Mouse (Mus musculus): Measurements from ENCODE around the gene Prkd3. TPM values are rescaled to one million over a fixed set of nuclear protein-coding genes. Genes with fewer than 3 reads are reported as not detected.

The Prkd3 gene
- polyA plus RNA-seq, 1 experiment from 2014 or later = 24.1 TPM

GRCm38 (mm10) chr17:78983736-78984135, 36.9 kb downstream of the Prkd3 start:
- Histone ChIP-seq H3K4me1 (ENCODE audit: insufficient read depth, low read depth, low read length) (peaks cover 2% of the 10 kb centered on the region; the same call in 1 of the 2 replicates), H3K4me2 (replicated peaks; ENCODE audit: low read depth, low read length) (no peak overlapping the region), H3K36me3 (ENCODE audit: insufficient read depth, low read length) (peaks cover 11% of the 10 kb centered on the region; the same call in 1 of the 2 replicates), H3K4me3 (ENCODE audit: low read depth, low read length) (no peak overlapping the region), H3K9me3 (ENCODE audit: low read length) (no peaks in the 10 kb centered on the region), H3K9ac (replicated peaks; ENCODE audit: low read depth) (no peak overlapping the region), H3K27ac (ENCODE audit: low read length) (no peak overlapping the region), H3K27me3 (replicated peaks; ENCODE audit: insufficient read depth, low read length) (no peaks in the 10 kb centered on the region)
- 88% methylated on average over 3 of the region's 3 CpGs for WGBS
- DNase-seq (ENCODE audit: low spot score) (no peak), ATAC-seq (no peak)
- TF ChIP-seq CTCF (IDR thresholded peaks at IDR 0.05) = no peak

GRCm38 (mm10) chr17:78983166-78983565, 37.5 kb downstream of the Prkd3 start:
- TF ChIP-seq EP300 (IDR thresholded peaks at IDR 0.05) = no peak
- 0 out of 2 replicates have a peak, but pooled peaks have one; percentile 15 for TF ChIP-seq CTCF (IDR thresholded peaks at IDR 0.05)
- H3K4me1 ChIP-seq (ENCODE audit: insufficient read depth, low read depth, low read length) = peaks cover 2% of the 10 kb centered on the region; the same call in 1 of the 2 replicates
- H3K27me3 ChIP-seq (replicated peaks; ENCODE audit: insufficient read depth, low read length) = no peaks in the 10 kb centered on the region
- H3K36me3 ChIP-seq (ENCODE audit: insufficient read depth, low read length) = peaks cover 11% of the 10 kb centered on the region; the same call in 1 of the 2 replicates
- H3K27ac ChIP-seq (ENCODE audit: low read length) = no peak overlapping the region
- no peak for DNase-seq (ENCODE audit: low spot score)
- H3K9me3 ChIP-seq (ENCODE audit: low read length) = no peaks in the 10 kb centered on the region
- 93% methylated on average over 8 of the region's 8 CpGs for WGBS
- ATAC-seq = no peak
- H3K4me3 ChIP-seq (ENCODE audit: low read depth, low read length) = no peak overlapping the region
- H3K4me2 ChIP-seq (replicated peaks; ENCODE audit: low read depth, low read length) = no peak overlapping the region
- H3K9ac ChIP-seq (replicated peaks; ENCODE audit: low read depth) = no peak overlapping the region

- Histone ChIP-seq H3K27ac (ENCODE audit: low read length) (no peak overlapping the region), H3K4me3 (ENCODE audit: low read depth, low read length) (no peak overlapping the region), H3K4me1 (ENCODE audit: insufficient read depth, low read depth, low read length) (no peaks in the 10 kb centered on the region), H3K4me2 (replicated peaks; ENCODE audit: low read depth, low read length) (no peak overlapping the region), H3K36me3 (ENCODE audit: insufficient read depth, low read length) (peaks cover 23% of the 10 kb centered on the region; the same call in 1 of the 2 replicates), H3K27me3 (replicated peaks; ENCODE audit: insufficient read depth, low read length) (no peaks in the 10 kb centered on the region), H3K9me3 (ENCODE audit: low read length) (no peaks in the 10 kb centered on the region), H3K9ac (replicated peaks; ENCODE audit: low read depth) (no peak overlapping the region)
- 67% methylated on average over 3 of the region's 3 CpGs for WGBS
- no peak for ATAC-seq
- no peak for DNase-seq (ENCODE audit: low spot score)
- TF ChIP-seq CTCF (IDR thresholded peaks at IDR 0.05) (no peak), EP300 (IDR thresholded peaks at IDR 0.05) (no peak)
Measured at GRCm38 (mm10) chr17:78968500-78968899, 52.1 kb downstream of the Prkd3 start.

GRCm38 (mm10) chr17:78966092-78966883, 54.3 kb downstream of the Prkd3 start:
- Histone ChIP-seq H3K4me3 (ENCODE audit: low read depth, low read length) (no peak overlapping the region), H3K27me3 (replicated peaks; ENCODE audit: insufficient read depth, low read length) (no peaks in the 10 kb centered on the region), H3K9ac (replicated peaks; ENCODE audit: low read depth) (no peak overlapping the region), H3K4me2 (replicated peaks; ENCODE audit: low read depth, low read length) (no peak overlapping the region), H3K27ac (ENCODE audit: low read length) (0 out of 2 replicates have a peak overlapping the region, but pooled peaks have one; percentile 32), H3K36me3 (ENCODE audit: insufficient read depth, low read length) (peaks cover 32% of the 10 kb centered on the region; the same call in 1 of the 2 replicates), H3K4me1 (ENCODE audit: insufficient read depth, low read depth, low read length) (no peaks in the 10 kb centered on the region), H3K9me3 (ENCODE audit: low read length) (no peaks in the 10 kb centered on the region)
- TF ChIP-seq EP300 (IDR thresholded peaks at IDR 0.05) (peak; percentile 26; the same call in 1 of the 2 replicates), CTCF (IDR thresholded peaks at IDR 0.05) (no peak)
- ATAC-seq (peak; percentile 92), DNase-seq (ENCODE audit: low spot score) (peak; percentile 72)
- 61% methylated on average over 11 of the region's 11 CpGs for WGBS

GRCm38 (mm10) chr17:78964387-78964786, 56.2 kb downstream of the Prkd3 start:
- no peak for DNase-seq (ENCODE audit: low spot score)
- Histone ChIP-seq H3K4me3 (ENCODE audit: low read depth, low read length) (no peak overlapping the region), H3K4me1 (ENCODE audit: insufficient read depth, low read depth, low read length) (no peaks in the 10 kb centered on the region), H3K27me3 (replicated peaks; ENCODE audit: insufficient read depth, low read length) (no peaks in the 10 kb centered on the region), H3K27ac (ENCODE audit: low read length) (no peak overlapping the region), H3K4me2 (replicated peaks; ENCODE audit: low read depth, low read length) (no peak overlapping the region), H3K9ac (replicated peaks; ENCODE audit: low read depth) (no peak overlapping the region), H3K9me3 (ENCODE audit: low read length) (no peaks in the 10 kb centered on the region), H3K36me3 (ENCODE audit: insufficient read depth, low read length) (peaks cover 32% of the 10 kb centered on the region)
- WGBS = 61% methylated on average over 1 of the region's 1 CpGs
- no peak for ATAC-seq
- TF ChIP-seq CTCF (IDR thresholded peaks at IDR 0.05) (no peak), EP300 (IDR thresholded peaks at IDR 0.05) (no peak)

GRCm38 (mm10) chr17:78959473-78959872, 61.1 kb downstream of the Prkd3 start:
- ATAC-seq = no peak
- no peak for TF ChIP-seq CTCF (IDR thresholded peaks at IDR 0.05)
- TF ChIP-seq EP300 (IDR thresholded peaks at IDR 0.05) = no peak
- DNase-seq (ENCODE audit: low spot score) = no peak
- H3K4me1 ChIP-seq (ENCODE audit: insufficient read depth, low read depth, low read length) = no peaks in the 10 kb centered on the region
- H3K27ac ChIP-seq (ENCODE audit: low read length) = no peak overlapping the region
- no peaks in the 10 kb centered on the region for H3K27me3 ChIP-seq (replicated peaks; ENCODE audit: insufficient read depth, low read length)
- H3K9ac ChIP-seq (replicated peaks; ENCODE audit: low read depth) = no peak overlapping the region
- peaks cover 48% of the 10 kb centered on the region for H3K36me3 ChIP-seq (ENCODE audit: insufficient read depth, low read length)
- no peak overlapping the region for H3K4me2 ChIP-seq (replicated peaks; ENCODE audit: low read depth, low read length)
- H3K4me3 ChIP-seq (ENCODE audit: low read depth, low read length) = no peak overlapping the region
- 68% methylated on average over 6 of the region's 6 CpGs for WGBS
- H3K9me3 ChIP-seq (ENCODE audit: low read length) = no peaks in the 10 kb centered on the region
